11 mouse cellular contexts compared by ENCODE assay signal in genomic region chrX:136744663-136745062, GRCm38 (mm10). TPM values are rescaled to one million over a fixed set of nuclear protein-coding genes. Genes with fewer than 3 reads are reported as not detected.
DNase-seq lines count a peak whose midpoint lies in the region; ATAC-seq and TF ChIP-seq lines count a peak whose summit lies in the region.
"Had no signal": no experiment of that assay in that cellular context is flagged by ENCODE, and none has a peak within 500 bp of the region (broad histone marks: within the 10 kb centered on the region; RNA-seq: fewer than 3 reads in every experiment).

No protein-coding gene starts in this region.

- no peak for TF ChIP-seq EP300 in heart, adult 2 months (IDR thresholded peaks at IDR 0.05; ENCODE audit: insufficient read depth, low read depth, low read length)

- H3K4me3 ChIP-seq in heart, adult 2 months, result no peak overlapping the region
- no peak overlapping the region for H3K4me3 ChIP-seq in lung, adult 2 months (replicated peaks; ENCODE audit: extremely low read depth, low read depth, low read length)
- H3K4me3 ChIP-seq: forebrain, embryonic 12.5 days; limb, embryonic 12.5 days had no signal

- DNase-seq in heart, adult 2 months, result no peak
- no peak for DNase-seq in heart, postnatal 10 days
- DNase-seq in 3134 (ENCODE audit: extremely low read depth, insufficient read length, low spot score), result peak; percentile 13
- DNase-seq in A20 (ENCODE audit: low read depth, low spot score), result peak; percentile 32
- peak; percentile 8 for DNase-seq in lung, adult 2 months
- no peak for DNase-seq in frontal cortex, postnatal 14 days (ENCODE audit: low spot score in 2 of 2)

- no peaks in the 10 kb centered on the region for H3K79me2 ChIP-seq in heart, adult 2 months (replicated peaks; ENCODE audit: control insufficient read depth, insufficient read depth, low read length)

- H3K36me3 ChIP-seq in heart, adult 2 months (ENCODE audit: control insufficient read depth, insufficient read depth, low read length), result no peaks in the 10 kb centered on the region
- H3K36me3 ChIP-seq: forebrain, embryonic 12.5 days had no signal

- H3K27me3 ChIP-seq in heart, adult 2 months (ENCODE audit: control insufficient read depth, insufficient read depth, low read length), result no peaks in the 10 kb centered on the region
- H3K27me3 ChIP-seq: forebrain, embryonic 12.5 days had no signal

- no peak overlapping the region for H3K27ac ChIP-seq in heart, adult 2 months
- H3K27ac ChIP-seq: forebrain, embryonic 12.5 days; limb, embryonic 12.5 days had no signal

- no peaks in the 10 kb centered on the region; the same call in 1 of the 2 replicates for H3K4me1 ChIP-seq in heart, adult 2 months (ENCODE audit: control insufficient read depth, insufficient read depth, low read length)
- no peaks in the 10 kb centered on the region for H3K4me1 ChIP-seq in lung, adult 2 months (ENCODE audit: control insufficient read depth, insufficient read depth, low read length)
- H3K4me1 ChIP-seq: forebrain, embryonic 12.5 days; limb, embryonic 12.5 days had no signal

- no peak overlapping the region for H3K9ac ChIP-seq in heart, adult 2 months (ENCODE audit: low read depth, low read length)
- H3K9ac ChIP-seq: forebrain, embryonic 12.5 days; limb, embryonic 12.5 days had no signal

- intact Hi-C loops in heart, adult 2 months (cut with DNase I), result loop anchor here (5.0 kb wide), 2 partner anchors 293 to 398 kb away; partner anchors contain the start of gene Slc25a53
- intact Hi-C loops in heart, postnatal 10 days (cut with DNase I), result loop anchor here (5.0 kb wide), 1 partner anchor 273 kb away; no protein-coding TSS in a partner anchor

- WGBS in heart, adult 2 months, result 66% methylated on average over 8 of the region's 8 CpGs
- WGBS in lung, adult 2 months, result 61% methylated on average over 8 of the region's 8 CpGs

- no peak for TF ChIP-seq POLR2A in heart, adult 2 months (IDR thresholded peaks at IDR 0.05; ENCODE audit: insufficient read depth, low read depth, low read length)
- TF ChIP-seq POLR2A in lung, adult 2 months (IDR thresholded peaks at IDR 0.05; ENCODE audit: borderline replicate concordance, extremely low read depth, low read depth, low read length), result no peak

- TF ChIP-seq CTCF in heart, adult 2 months (IDR thresholded peaks at IDR 0.05), result peak; percentile 48
- TF ChIP-seq CTCF in lung, adult 2 months (IDR thresholded peaks at IDR 0.05; ENCODE audit: insufficient read depth, low read length), result no peak

- ATAC-seq in monocyte, adult 5-6 weeks (replicated peaks; ENCODE audit: insufficient number of reproducible peaks, low FRiP score, low TSS enrichment, poor library complexity, severe bottlenecking), result no peak

RNA-seq across cellular contexts. Expression of gene Morf4l2, which starts 1.2 kb away (rescaled TPM):
- total RNA-seq in heart, adult 2 months (2021), result 10 to 100 TPM; 76.0 to 90.4 TPM
- polyA plus RNA-seq in heart, adult 2 months (2012; rRNA removed), result 27.5 and 60.8 TPM in 2 replicates
- 100 to 1,000 TPM; 167 to 171 TPM for total RNA-seq in heart, postnatal 10 days (2021)
- polyA plus RNA-seq in lung, adult 2 months (2012; rRNA removed), result 24.2 and 43.0 TPM in 2 replicates
- 185 to 216 TPM (median 197 TPM) in 3 replicates for total RNA-seq in monocyte, adult 5-6 weeks (2017)

RNA-seq across cellular contexts. Expression of gene Glra4, which starts 35.3 kb away (rescaled TPM):
- total RNA-seq in heart, adult 2 months (2021), result not detected
- polyA plus RNA-seq in heart, adult 2 months (2012; rRNA removed), result not detected in 2 replicates
- not detected for total RNA-seq in heart, postnatal 10 days (2021)
- polyA plus RNA-seq in lung, adult 2 months (2012; rRNA removed), result not detected in 2 replicates
- not detected in 3 replicates for total RNA-seq in monocyte, adult 5-6 weeks (2017)
- total RNA-seq: megakaryocyte, adult 5-6 weeks had no signal
- polyA plus RNA-seq: forebrain, embryonic 12.5 days; limb, embryonic 12.5 days; neural tube, embryonic 11.5 days had no signal

RNA-seq across cellular contexts. Expression of gene Tceal1, which starts 36.9 kb away (rescaled TPM):
- 1 to 10 TPM; 4.8 TPM for total RNA-seq in heart, adult 2 months (2021)
- 2.0 and 3.2 TPM in 2 replicates for polyA plus RNA-seq in heart, adult 2 months (2012; rRNA removed)
- total RNA-seq in heart, postnatal 10 days (2021), result 1 to 10 TPM; 5.1 to 6.2 TPM
- polyA plus RNA-seq in lung, adult 2 months (2012; rRNA removed), result 1.0 and 2.2 TPM in 2 replicates
- not detected in 3 replicates for total RNA-seq in monocyte, adult 5-6 weeks (2017)

Comparison
In these comparisons a context has a peak if more than half of its experiments do, and no peak if none do; other contexts are left out.
1. DNase-seq: peak in 3134 (single experiment), A20 (single experiment) and lung, adult 2 months (single experiment); none in heart, adult 2 months (0 of 2), heart, postnatal 10 days (0 of 2) and frontal cortex, postnatal 14 days (0 of 2).